ENCODE assay signal across 11 mouse cellular contexts in the genomic region with DNA sequence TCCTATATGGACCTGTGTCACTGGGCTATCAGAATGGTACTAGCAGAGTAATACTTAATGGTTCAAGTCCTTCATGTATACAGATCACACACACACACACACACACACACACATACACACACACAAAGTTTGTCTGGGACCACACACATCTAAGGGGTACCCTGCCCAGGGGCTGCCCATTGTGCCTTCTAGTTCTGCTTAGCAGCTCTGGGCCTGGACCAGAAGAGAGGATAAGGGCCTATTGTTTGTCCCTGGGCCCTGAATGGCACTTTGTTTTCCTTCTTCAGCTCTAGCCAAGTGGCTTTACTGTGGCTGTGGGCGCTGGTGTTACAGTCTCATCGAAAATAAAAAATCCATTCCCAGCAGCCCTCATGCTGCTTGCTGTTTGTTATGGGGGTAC. TPM values are rescaled to one million over a fixed set of nuclear protein-coding genes. Genes with fewer than 3 reads are reported as not detected.
A peak's percentile ranks its signal among the peaks of the same experiment; 100 is the strongest.
DNase-seq lines count a peak whose midpoint lies in the region; ATAC-seq lines count a peak whose summit lies in the region.
"Had no signal": no experiment of that assay in that cellular context is flagged by ENCODE, and none has a peak within 500 bp of the region (broad histone marks: within the 10 kb centered on the region; RNA-seq: fewer than 3 reads in every experiment).

No protein-coding gene starts in this region.

- ATAC-seq in heart, embryonic 11.5 days (replicated peaks; ENCODE audit: insufficient number of reproducible peaks, low FRiP score, low TSS enrichment) = no peak
- peak; percentile 59; the same call in 1 of the 2 replicates for ATAC-seq in hindbrain, embryonic 13.5 days (ENCODE audit: low FRiP score)
- no peak for ATAC-seq in cerebellum, adult (ENCODE audit: insufficient number of reproducible peaks, low FRiP score, low TSS enrichment)
- ATAC-seq: CD4-positive, CD25-positive, alpha-beta regulatory T cell, adult 4 months had no signal

- no peak overlapping the region for H3K4me3 ChIP-seq in heart, embryonic 11.5 days (ENCODE audit: low read depth, low read length)
- no peak overlapping the region for H3K4me3 ChIP-seq in hindbrain, embryonic 13.5 days
- H3K4me3 ChIP-seq: heart, embryonic 15.5 days; midbrain, embryonic 12.5 days had no signal

- H3K27me3 ChIP-seq in heart, embryonic 11.5 days (ENCODE audit: control insufficient read depth, insufficient read depth, low read length) = no peaks in the 10 kb centered on the region
- no peaks in the 10 kb centered on the region for H3K27me3 ChIP-seq in hindbrain, embryonic 13.5 days
- H3K27me3 ChIP-seq: heart, embryonic 15.5 days; midbrain, embryonic 12.5 days had no signal

- peak overlapping the region; percentile 88 for H3K27ac ChIP-seq in heart, embryonic 11.5 days (ENCODE audit: low read depth, low read length)
- peak overlapping the region; percentile 73 for H3K27ac ChIP-seq in hindbrain, embryonic 13.5 days
- H3K27ac ChIP-seq: midbrain, embryonic 12.5 days had no signal

- 72% methylated on average over 2 of the region's 2 CpGs for WGBS in heart, embryonic 11.5 days (ENCODE audit: insufficient replicate concordance)
- 49% methylated on average over 2 of the region's 2 CpGs for WGBS in hindbrain, embryonic 13.5 days

- peak overlapping the region; percentile 25 for H3K4me2 ChIP-seq in heart, embryonic 11.5 days
- no peak overlapping the region for H3K4me2 ChIP-seq in hindbrain, embryonic 13.5 days
- H3K4me2 ChIP-seq: heart, embryonic 15.5 days; midbrain, embryonic 12.5 days had no signal

- no peaks in the 10 kb centered on the region for H3K9me3 ChIP-seq in heart, embryonic 11.5 days (replicated peaks; ENCODE audit: control insufficient read depth, low read length)
- no peaks in the 10 kb centered on the region for H3K9me3 ChIP-seq in hindbrain, embryonic 13.5 days
- H3K9me3 ChIP-seq: heart, embryonic 15.5 days; midbrain, embryonic 12.5 days had no signal

- peak overlapping the region; percentile 22; the same call in 1 of the 2 replicates for H3K9ac ChIP-seq in heart, embryonic 11.5 days (ENCODE audit: low read depth, low read length)
- no peak overlapping the region for H3K9ac ChIP-seq in hindbrain, embryonic 13.5 days
- H3K9ac ChIP-seq: heart, embryonic 15.5 days; midbrain, embryonic 12.5 days had no signal

- H3K4me1 ChIP-seq in heart, embryonic 11.5 days (ENCODE audit: control insufficient read depth, insufficient read depth, low read length) = peaks cover 19% of the 10 kb centered on the region
- peaks cover 27% of the 10 kb centered on the region for H3K4me1 ChIP-seq in hindbrain, embryonic 13.5 days (replicated peaks)

- no peaks in the 10 kb centered on the region for H3K36me3 ChIP-seq in heart, embryonic 11.5 days (ENCODE audit: control insufficient read depth, insufficient read depth, low read length)
- H3K36me3 ChIP-seq in hindbrain, embryonic 13.5 days = no peaks in the 10 kb centered on the region
- H3K36me3 ChIP-seq: heart, embryonic 15.5 days; midbrain, embryonic 12.5 days had no signal

- DNase-seq in heart, adult 18-20 months = no peak
- peak; percentile 76 for DNase-seq in brain, adult 2 months (ENCODE audit: low read depth, low spot score)
- peak; percentile 18 for DNase-seq in mesoderm, embryonic 11.5 days (ENCODE audit: low read depth, low spot score)
- no peak for DNase-seq in cerebellum, adult 8-10 months
- no peak for DNase-seq in adipocyte (ENCODE audit: low spot score)

RNA-seq across cellular contexts. Expression of a gene that starts 49.3 kb away (rescaled TPM):
- 12.8 and 13.9 TPM in 2 replicates for polyA plus RNA-seq in heart, embryonic 11.5 days (2014; fragmentation: Nextera tagmentation; extraction: Ambion mirVana)
- total RNA-seq in heart, adult 18-20 months (2021) = 10 to 100 TPM; 44.9 to 96.4 TPM
- polyA plus RNA-seq in hindbrain, embryonic 13.5 days (2015; fragmentation: Nextera tagmentation; extraction: Ambion mirVana) = 22.5 and 24.3 TPM in 2 replicates

RNA-seq across cellular contexts. Expression of a gene that starts 55.9 kb away (rescaled TPM):
- polyA plus RNA-seq in heart, embryonic 11.5 days (2014; fragmentation: Nextera tagmentation; extraction: Ambion mirVana) = 4.7 TPM in 2 replicates
- total RNA-seq in heart, adult 18-20 months (2021) = 1 to 10 TPM; 5.4 to 8.5 TPM
- 9.0 and 10.4 TPM in 2 replicates for polyA plus RNA-seq in hindbrain, embryonic 13.5 days (2015; fragmentation: Nextera tagmentation; extraction: Ambion mirVana)
- polyA plus RNA-seq: CD4-positive, CD25-positive, alpha-beta regulatory T cell, adult 4 months had no signal

Comparison
In these comparisons a context has a peak if more than half of its experiments do, and no peak if none do; other contexts are left out.
1. DNase-seq: peak in brain, adult 2 months (single experiment) and mesoderm, embryonic 11.5 days (single experiment); none in heart, adult 18-20 months (0 of 2), cerebellum, adult 8-10 months (single experiment) and adipocyte (single experiment).